Mouse (Mus musculus): Measurements from ENCODE around the gene Prkch. TPM values are rescaled to one million over a fixed set of nuclear protein-coding genes. Genes with fewer than 3 reads are reported as not detected.

Gene Prkch
- total and polyA plus RNA-seq, 2 experiments from 2014 or later = 9.9 to 16.2 TPM

DNA sequence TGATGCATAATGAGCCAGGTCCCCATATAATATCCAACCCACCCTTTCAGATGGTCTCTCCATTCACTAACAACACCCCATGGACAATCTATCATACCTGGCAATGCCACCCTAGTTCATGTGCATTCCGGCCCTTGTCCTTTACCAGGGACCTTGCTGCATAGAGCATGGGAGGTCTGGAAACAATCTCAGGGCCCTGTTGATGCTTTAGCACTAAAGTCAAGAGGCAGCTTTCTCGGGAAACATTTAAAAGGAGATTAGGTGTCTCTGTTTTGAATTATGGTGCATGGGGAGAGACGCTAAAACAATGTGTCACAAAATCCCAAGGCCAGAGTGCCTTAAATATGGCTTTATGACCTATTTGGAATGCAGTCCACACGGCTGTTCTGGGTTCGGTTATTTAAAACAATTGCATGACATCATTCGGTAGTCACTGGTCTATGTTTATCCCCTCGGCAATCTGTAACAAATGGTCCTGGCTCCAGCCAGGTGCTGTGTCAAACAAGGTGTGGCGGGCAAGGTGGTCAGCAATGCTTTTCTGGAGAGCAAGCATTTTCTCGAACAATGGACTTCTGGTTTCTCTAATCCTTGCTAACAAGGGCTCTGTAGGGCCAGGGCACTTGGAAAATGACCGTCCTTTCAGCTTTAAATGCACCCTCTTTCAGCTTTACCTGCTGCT, 217.9 kb downstream of the Prkch start:
- Histone ChIP-seq H3K27me3 (ENCODE audit: insufficient read depth, low read length) (no peaks in the 10 kb centered on the region), H3K4me2 (ENCODE audit: low read depth, low read length, poor library complexity, severe bottlenecking) (no peak overlapping the region), H3K36me3 (ENCODE audit: insufficient read depth, low read length) (no peaks in the 10 kb centered on the region), H3K9me3 (ENCODE audit: low read length) (no peaks in the 10 kb centered on the region), H3K4me1 (ENCODE audit: insufficient read depth, low read length) (no peaks in the 10 kb centered on the region), H3K27ac (ENCODE audit: low read depth, low read length) (no peak overlapping the region), H3K9ac (replicated peaks; ENCODE audit: low read length, poor library complexity, severe bottlenecking) (no peak overlapping the region), H3K4me3 (ENCODE audit: low read depth, low read length) (no peak overlapping the region)
- ATAC-seq (ENCODE audit: low FRiP score) (no peak), DNase-seq (ENCODE audit: low spot score) (no peak)
- 86% methylated on average over 10 of the region's 10 CpGs for WGBS
- TF ChIP-seq CTCF (IDR thresholded peaks at IDR 0.05) = no peak

DNA sequence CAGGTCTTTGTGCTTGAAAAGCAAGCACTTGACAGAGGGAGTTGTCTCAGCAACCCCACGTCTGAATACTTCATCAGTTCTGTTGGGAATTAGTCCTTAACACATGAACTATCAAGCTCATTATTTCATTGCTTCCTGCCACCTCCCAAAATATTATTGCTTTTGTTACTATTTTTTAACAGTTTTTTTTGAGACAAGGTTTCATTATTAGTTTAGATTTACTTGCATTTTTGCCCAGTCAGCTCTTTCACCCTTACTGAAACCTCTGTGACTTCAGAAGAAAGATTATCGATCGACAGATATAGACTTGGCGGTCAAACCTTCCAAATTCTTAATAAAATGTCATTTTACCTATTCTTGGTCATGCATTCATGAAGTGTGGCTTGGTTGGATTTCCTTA, 219.3 kb downstream of the Prkch start:
- H3K4me2 ChIP-seq (ENCODE audit: low read depth, low read length, poor library complexity, severe bottlenecking) = no peak overlapping the region
- H3K9me3 ChIP-seq (ENCODE audit: low read length) = no peaks in the 10 kb centered on the region
- no peaks in the 10 kb centered on the region for H3K36me3 ChIP-seq (ENCODE audit: insufficient read depth, low read length)
- no peak overlapping the region for H3K27ac ChIP-seq (ENCODE audit: low read depth, low read length)
- no peak for DNase-seq (ENCODE audit: low spot score)
- H3K4me1 ChIP-seq (ENCODE audit: insufficient read depth, low read length) = no peaks in the 10 kb centered on the region
- no peaks in the 10 kb centered on the region for H3K27me3 ChIP-seq (ENCODE audit: insufficient read depth, low read length)
- TF ChIP-seq CTCF (IDR thresholded peaks at IDR 0.05) = no peak
- 91% methylated on average over 4 of the region's 4 CpGs for WGBS
- no peak overlapping the region for H3K9ac ChIP-seq (replicated peaks; ENCODE audit: low read length, poor library complexity, severe bottlenecking)
- no peak overlapping the region for H3K4me3 ChIP-seq (ENCODE audit: low read depth, low read length)
- no peak for ATAC-seq (ENCODE audit: low FRiP score)

DNA sequence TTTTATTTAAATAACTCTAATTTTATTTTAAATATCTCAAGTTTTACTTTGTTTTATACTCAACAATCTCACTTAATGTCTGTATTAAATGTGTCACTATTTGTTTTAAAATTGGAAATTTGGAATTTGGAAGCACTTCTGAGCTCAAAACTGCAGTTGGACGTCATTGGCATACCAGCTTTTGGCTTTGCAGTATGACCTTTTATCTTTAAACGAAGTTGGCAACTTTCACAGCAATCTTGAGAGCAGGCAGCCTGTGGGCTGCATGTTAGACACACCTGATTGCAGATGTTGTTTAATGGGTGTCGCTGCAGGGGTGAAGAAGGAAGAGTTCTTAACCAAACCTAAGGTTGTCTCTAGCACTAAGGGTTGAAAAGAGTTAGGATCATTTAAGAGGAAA, 220.9 kb downstream of the Prkch start:
- Histone ChIP-seq H3K36me3 (ENCODE audit: insufficient read depth, low read length) (no peaks in the 10 kb centered on the region), H3K9ac (replicated peaks; ENCODE audit: low read length, poor library complexity, severe bottlenecking) (no peak overlapping the region), H3K27ac (ENCODE audit: low read depth, low read length) (no peak overlapping the region), H3K9me3 (ENCODE audit: low read length) (no peaks in the 10 kb centered on the region), H3K4me1 (ENCODE audit: insufficient read depth, low read length) (no peaks in the 10 kb centered on the region), H3K4me2 (ENCODE audit: low read depth, low read length, poor library complexity, severe bottlenecking) (no peak overlapping the region), H3K27me3 (ENCODE audit: insufficient read depth, low read length) (no peaks in the 10 kb centered on the region), H3K4me3 (ENCODE audit: low read depth, low read length) (no peak overlapping the region)
- DNase-seq (ENCODE audit: low spot score) = no peak
- ATAC-seq (ENCODE audit: low FRiP score) = no peak
- no peak for TF ChIP-seq CTCF (IDR thresholded peaks at IDR 0.05)
- 71% methylated on average over 3 of the region's 3 CpGs for WGBS

DNA sequence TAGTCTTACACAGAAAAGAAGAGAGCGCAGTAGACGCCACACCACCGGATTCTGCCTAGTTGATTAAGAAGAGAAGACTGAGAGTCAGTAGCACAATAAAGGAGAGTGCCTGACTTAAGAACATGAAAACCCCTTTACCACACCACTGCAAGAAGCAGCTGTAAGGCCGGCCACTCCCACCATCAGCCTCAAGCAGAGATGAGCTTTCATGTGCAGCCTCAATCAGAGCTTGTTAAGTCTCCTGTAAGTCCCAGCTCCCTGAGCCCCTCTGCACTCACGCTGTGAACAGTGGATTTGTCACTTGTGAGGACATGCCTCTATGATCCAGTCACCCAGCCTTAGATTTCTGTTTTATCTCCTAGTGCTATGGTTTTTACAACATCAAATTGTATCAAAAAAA, 221.4 kb downstream of the Prkch start:
- no peak overlapping the region for H3K27ac ChIP-seq (ENCODE audit: low read depth, low read length)
- H3K9me3 ChIP-seq (ENCODE audit: low read length) = no peaks in the 10 kb centered on the region
- no peaks in the 10 kb centered on the region for H3K27me3 ChIP-seq (ENCODE audit: insufficient read depth, low read length)
- H3K4me1 ChIP-seq (ENCODE audit: insufficient read depth, low read length) = no peaks in the 10 kb centered on the region
- 29% methylated on average over 5 of the region's 5 CpGs for WGBS
- DNase-seq (ENCODE audit: low spot score) (no peak), ATAC-seq (ENCODE audit: low FRiP score) (no peak)
- H3K36me3 ChIP-seq (ENCODE audit: insufficient read depth, low read length) = no peaks in the 10 kb centered on the region
- no peak overlapping the region for H3K9ac ChIP-seq (replicated peaks; ENCODE audit: low read length, poor library complexity, severe bottlenecking)
- TF ChIP-seq CTCF (IDR thresholded peaks at IDR 0.05) = no peak
- H3K4me3 ChIP-seq (ENCODE audit: low read depth, low read length) = no peak overlapping the region
- no peak overlapping the region for H3K4me2 ChIP-seq (ENCODE audit: low read depth, low read length, poor library complexity, severe bottlenecking)

DNA sequence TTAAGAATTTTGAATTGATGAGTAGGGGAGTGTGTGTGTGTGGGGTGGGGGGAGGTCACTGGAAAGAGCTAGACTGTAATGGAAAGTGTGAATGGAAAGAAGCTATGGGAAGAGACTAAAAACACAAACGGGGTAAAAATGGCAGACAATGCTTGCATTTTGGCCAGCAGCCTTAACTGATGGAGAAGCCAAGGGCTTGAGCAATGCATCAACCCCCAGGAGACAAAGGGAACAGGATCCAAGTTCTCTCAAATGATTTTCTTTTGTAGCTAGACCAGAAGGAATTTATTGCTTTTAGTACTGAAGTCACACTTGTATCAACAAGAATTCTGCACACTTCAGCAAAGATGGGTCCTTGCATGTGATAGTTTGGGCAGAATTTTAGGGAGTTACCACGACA, 222.6 kb downstream of the Prkch start:
- no peaks in the 10 kb centered on the region for H3K36me3 ChIP-seq (ENCODE audit: insufficient read depth, low read length)
- no peak overlapping the region for H3K4me3 ChIP-seq (ENCODE audit: low read depth, low read length)
- no peaks in the 10 kb centered on the region for H3K4me1 ChIP-seq (ENCODE audit: insufficient read depth, low read length)
- no peak for TF ChIP-seq CTCF (IDR thresholded peaks at IDR 0.05)
- H3K9me3 ChIP-seq (ENCODE audit: low read length) = no peaks in the 10 kb centered on the region
- H3K9ac ChIP-seq (replicated peaks; ENCODE audit: low read length, poor library complexity, severe bottlenecking) = no peak overlapping the region
- ATAC-seq (ENCODE audit: low FRiP score) (no peak), DNase-seq (ENCODE audit: low spot score) (no peak)
- no peak overlapping the region for H3K4me2 ChIP-seq (ENCODE audit: low read depth, low read length, poor library complexity, severe bottlenecking)
- WGBS = 78% methylated on average over 2 of the region's 2 CpGs
- no peak overlapping the region for H3K27ac ChIP-seq (ENCODE audit: low read depth, low read length)
- H3K27me3 ChIP-seq (ENCODE audit: insufficient read depth, low read length) = no peaks in the 10 kb centered on the region

DNA sequence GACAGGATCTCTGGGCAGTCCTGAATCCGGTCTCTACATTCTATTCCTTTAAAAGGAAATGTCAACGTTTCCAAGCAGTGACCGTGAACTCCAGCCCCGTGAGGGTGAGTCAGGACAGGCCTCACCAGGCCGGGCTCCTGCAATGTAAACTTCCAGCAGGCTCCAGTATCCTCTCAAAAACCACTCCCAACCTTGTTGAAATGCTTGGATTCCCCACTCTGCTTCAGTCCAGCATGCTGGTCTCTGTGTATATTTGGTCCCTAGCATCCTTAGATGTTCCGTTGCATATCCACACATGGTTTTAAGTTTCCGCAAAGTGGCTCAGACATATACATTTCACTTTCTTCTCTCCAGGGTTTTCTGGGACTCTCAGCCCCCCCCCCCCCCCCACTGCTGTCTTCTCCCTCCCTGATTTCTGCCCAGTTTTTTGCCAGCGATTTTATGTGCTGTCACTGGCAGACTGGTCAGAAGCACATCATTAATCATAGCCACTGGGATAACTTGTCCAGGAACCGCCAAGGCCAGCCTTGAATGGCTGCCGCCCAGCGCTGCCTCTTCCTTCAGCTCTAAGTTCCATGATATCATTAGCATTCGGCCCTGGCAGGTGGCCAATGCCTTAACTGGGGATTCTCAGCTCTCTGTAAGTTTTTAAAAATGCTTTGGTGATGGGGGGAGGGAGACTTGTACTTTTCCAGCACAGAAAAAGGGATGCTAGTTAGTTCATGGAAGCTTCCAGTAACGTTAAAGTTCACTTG, 225.6 kb downstream of the Prkch start:
- no peaks in the 10 kb centered on the region for H3K36me3 ChIP-seq (ENCODE audit: insufficient read depth, low read length)
- H3K4me2 ChIP-seq (ENCODE audit: low read depth, low read length, poor library complexity, severe bottlenecking) = no peak overlapping the region
- ATAC-seq (ENCODE audit: low FRiP score) = no peak
- H3K27me3 ChIP-seq (ENCODE audit: insufficient read depth, low read length) = no peaks in the 10 kb centered on the region
- WGBS = 54% methylated on average over 13 of the region's 13 CpGs
- H3K9ac ChIP-seq (replicated peaks; ENCODE audit: low read length, poor library complexity, severe bottlenecking) = no peak overlapping the region
- no peak overlapping the region for H3K4me3 ChIP-seq (ENCODE audit: low read depth, low read length)
- no peak for TF ChIP-seq CTCF (IDR thresholded peaks at IDR 0.05)
- peak; percentile 79 for DNase-seq (ENCODE audit: low spot score)
- H3K27ac ChIP-seq (ENCODE audit: low read depth, low read length) = no peak overlapping the region
- no peaks in the 10 kb centered on the region for H3K4me1 ChIP-seq (ENCODE audit: insufficient read depth, low read length)
- no peaks in the 10 kb centered on the region for H3K9me3 ChIP-seq (ENCODE audit: low read length)

All from midbrain, postnatal 0 days (tissue).